Mouse (Mus musculus) kidney, adult 2 months (tissue): ENCODE results near the gene Adra2c. TPM values are rescaled to one million over a fixed set of nuclear protein-coding genes. Genes with fewer than 3 reads are reported as not detected.

Experiments
- DNase-seq: peaks from one replicate; pipeline ENCODE4 v3.0.0; 2021
- H3K27ac ChIP-seq: fragments of 200-500 bp; 2 replicates; pipeline ENCODE4 v1.5.1; 2012; ENCODE audit warnings: low read depth, low read length, control low read depth, inconsistent platforms; ENCODE audit not compliant: insufficient read depth
- H3K27me3 ChIP-seq: fragments of 200-500 bp; replicated peaks from 2 replicates; pipeline ENCODE4 v1.6.1; 2012; ENCODE audit warnings: mild to moderate bottlenecking, moderate library complexity, low read length, inconsistent platforms; ENCODE audit not compliant: control insufficient read depth, insufficient read depth
- H3K36me3 ChIP-seq: fragments of 200-500 bp; 2 replicates; pipeline ENCODE4 v1.6.1; 2012; ENCODE audit warnings: mild to moderate bottlenecking, moderate library complexity, low read length, inconsistent platforms; ENCODE audit not compliant: control insufficient read depth, insufficient read depth
- H3K4me1 ChIP-seq: fragments of 200-500 bp; 2 replicates; pipeline ENCODE4 v1.6.1; 2011; ENCODE audit warnings: low read length; ENCODE audit not compliant: control insufficient read depth, insufficient read depth
- H3K4me3 ChIP-seq: fragments of 200-500 bp; 2 replicates; pipeline ENCODE4 v1.5.1; 2011; ENCODE audit warnings: mild to moderate bottlenecking, low read depth, low read length, control low read depth; ENCODE audit not compliant: insufficient read depth
- CTCF ChIP-seq: fragments of 200-500 bp; conservative IDR thresholded peaks from 2 replicates; pipeline ENCODE4 v1.5.1; 2011; ENCODE audit warnings: low read depth, mild to moderate bottlenecking, control low read depth, low read length, moderate library complexity, mixed read lengths; ENCODE audit not compliant: insufficient read depth, insufficient read length
- POLR2A ChIP-seq: fragments of 200-500 bp; IDR thresholded peaks from one replicate; pipeline ENCODE4 v1.6.1; 2011; ENCODE audit warnings: low read depth, low read length, control low read depth
- WGBS: fragments of 180-500 bp; shearing (Covaris S2); methylation state at CpG from one replicate; pipeline ENCODE4 v1.1.7; 2018; 5-methylcytosine and 5-hydroxymethylcytosine counted together
- polyA plus RNA-seq: library from polyadenylated mRNA; depleted of rRNA; stranded (reverse); fragments of >200 nt; gene quantifications from 2 replicates; pipeline ENCODE4 v1.2.3, GENCODE M21; 2012

The Adra2c gene
- polyA plus RNA-seq, 1 experiment = 1.8 TPM

DNA sequence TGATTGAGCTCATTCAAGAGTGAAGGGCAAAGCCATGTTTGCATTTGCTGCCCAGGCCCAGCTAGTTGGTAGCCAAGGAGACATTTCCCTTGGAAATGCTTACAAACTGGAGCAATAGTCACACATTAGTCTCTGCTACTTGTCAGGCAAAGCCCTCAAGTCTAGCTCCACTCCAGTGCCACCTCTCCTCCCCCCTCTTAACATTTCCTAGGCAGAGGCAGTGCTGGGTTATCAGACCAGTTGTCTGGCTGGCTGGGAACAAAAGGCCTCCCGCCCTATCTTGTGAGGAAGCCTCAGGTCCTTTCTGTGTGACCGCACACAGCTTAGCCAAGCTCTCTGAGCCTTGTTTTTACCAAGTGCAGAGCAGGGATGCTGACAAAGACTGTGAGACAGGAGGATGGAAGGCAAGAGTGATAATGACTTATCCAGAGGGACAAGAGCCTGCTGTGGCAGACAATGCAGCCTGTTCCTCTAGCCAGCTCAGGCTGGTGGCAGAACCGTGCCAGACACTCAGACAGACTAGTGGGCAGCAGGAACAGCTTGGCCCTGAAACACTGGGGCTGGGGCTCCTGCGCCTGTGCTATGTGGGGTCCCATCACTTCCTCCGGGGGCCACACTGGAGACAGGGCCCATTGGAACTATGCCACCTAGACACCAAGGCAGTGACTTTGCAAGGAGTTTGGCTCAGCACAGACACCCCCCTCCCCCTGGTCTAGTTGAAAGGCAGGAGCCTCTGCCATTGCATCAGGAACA, 23.0 kb upstream of the Adra2c start:
- Histone ChIP-seq H3K27ac (no peak overlapping the region), H3K36me3 (no peaks in the 10 kb centered on the region), H3K4me3 (no peak overlapping the region), H3K27me3 (no peaks in the 10 kb centered on the region), H3K4me1 (no peaks in the 10 kb centered on the region)
- no peak for TF ChIP-seq POLR2A
- TF ChIP-seq CTCF = no peak
- WGBS = 79% methylated on average over 5 of the region's 5 CpGs
- no peak for DNase-seq

GRCm38 (mm10) chr5:35263716-35264115, 14.4 kb upstream of the Adra2c start:
- Histone ChIP-seq H3K4me1 (no peaks in the 10 kb centered on the region), H3K27me3 (no peaks in the 10 kb centered on the region), H3K27ac (no peak overlapping the region), H3K36me3 (no peaks in the 10 kb centered on the region), H3K4me3 (no peak overlapping the region)
- no peak for DNase-seq
- TF ChIP-seq POLR2A (no peak), CTCF (no peak)
- 54% methylated on average over 4 of the region's 4 CpGs for WGBS

- no peak for DNase-seq
- Histone ChIP-seq H3K4me1 (no peaks in the 10 kb centered on the region), H3K4me3 (no peak overlapping the region), H3K27ac (no peak overlapping the region), H3K27me3 (no peaks in the 10 kb centered on the region), H3K36me3 (no peaks in the 10 kb centered on the region)
- WGBS = 66% methylated on average over 7 of the region's 7 CpGs
- TF ChIP-seq POLR2A (no peak), CTCF (no peak)
Measured at GRCm38 (mm10) chr5:35267486-35267885, 10.6 kb upstream of the Adra2c start.

DNA sequence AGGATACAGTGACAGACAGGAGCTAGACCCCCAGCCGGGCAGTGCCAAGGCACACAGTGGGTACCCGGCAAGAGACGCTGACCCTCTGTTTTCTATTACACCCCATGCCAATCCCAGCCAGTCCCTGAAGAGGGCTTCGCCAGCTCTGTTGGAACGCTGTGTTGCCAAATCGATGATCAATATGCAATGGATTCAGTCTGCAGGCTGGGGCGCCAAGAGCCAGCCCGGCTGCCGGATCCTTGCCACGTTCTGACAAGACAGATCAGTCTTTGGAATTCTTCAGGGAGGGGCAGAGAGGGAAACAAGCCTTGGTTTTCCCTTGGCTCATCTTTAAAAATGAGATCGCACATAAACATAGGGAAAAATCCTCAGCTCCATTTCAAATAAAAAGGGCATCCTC, 2.8 kb upstream of the Adra2c start:
- no peak for DNase-seq
- Histone ChIP-seq H3K4me3 (no peak overlapping the region), H3K27ac (no peak overlapping the region), H3K27me3 (no peaks in the 10 kb centered on the region), H3K36me3 (no peaks in the 10 kb centered on the region), H3K4me1 (no peaks in the 10 kb centered on the region)
- TF ChIP-seq CTCF = no peak
- TF ChIP-seq POLR2A = no peak
- WGBS = 79% methylated on average over 11 of the region's 11 CpGs

- Histone ChIP-seq H3K4me3 (peak overlapping the region; percentile 32), H3K27ac (no peak overlapping the region), H3K27me3 (no peaks in the 10 kb centered on the region), H3K36me3 (no peaks in the 10 kb centered on the region), H3K4me1 (no peaks in the 10 kb centered on the region)
- no peak for DNase-seq
- TF ChIP-seq CTCF (no peak), POLR2A (no peak)
- 1% methylated on average over 116 of the region's 118 CpGs for whole genome bisulfite sequencing
Measured at GRCm38 (mm10) chr5:35278741-35279695, 899 bp downstream of the Adra2c start.

GRCm38 (mm10) chr5:35279696-35280001, 1.5 kb downstream of the Adra2c start:
- no peak for TF ChIP-seq CTCF
- TF ChIP-seq POLR2A = no peak
- under 1% methylated on average over 49 of the region's 49 CpGs for WGBS
- no peaks in the 10 kb centered on the region for H3K36me3 ChIP-seq
- H3K4me1 ChIP-seq = no peaks in the 10 kb centered on the region
- H3K4me3 ChIP-seq = peak overlapping the region; percentile 16; the same call in 1 of the 2 replicates
- H3K27ac ChIP-seq = no peak overlapping the region
- no peak for DNase-seq
- H3K27me3 ChIP-seq = no peaks in the 10 kb centered on the region

- Histone ChIP-seq H3K36me3 (no peaks in the 10 kb centered on the region), H3K27ac (no peak overlapping the region), H3K27me3 (no peaks in the 10 kb centered on the region), H3K4me3 (peak overlapping the region; percentile 16; the same call in 1 of the 2 replicates), H3K4me1 (no peaks in the 10 kb centered on the region)
- DNase-seq = peak; percentile 12
- 6% methylated on average over 75 of the region's 75 CpGs for WGBS
- TF ChIP-seq CTCF = no peak
- TF ChIP-seq POLR2A = no peak
Measured at GRCm38 (mm10) chr5:35280002-35280782, 2.1 kb downstream of the Adra2c start.
